Mouse (Mus musculus): ENCODE data around the gene Hoxb8.

Gene Hoxb8

GRCm38 (mm10) chr11:96284774-96285734, 3.3 kb downstream of the Hoxb8 start:
- DNase-seq (ENCODE audit: low read depth, low spot score): peak; percentile 78

GRCm38 (mm10) chr11:96285771-96286738, 4.3 kb downstream of the Hoxb8 start, which contains the start of gene Hoxb7:
TSS of gene Hoxb7 (plus strand) at chr11:96286623.
- DNase-seq (ENCODE audit: low read depth, low spot score): no peak

GRCm38 (mm10) chr11:96286739-96287385, 5.2 kb downstream of the Hoxb8 start:
- DNase-seq (ENCODE audit: low read depth, low spot score): no peak

GRCm38 (mm10) chr11:96287411-96287810, 5.7 kb downstream of the Hoxb8 start:
- no peak for DNase-seq (ENCODE audit: low read depth, low spot score)

GRCm38 (mm10) chr11:96288455-96289221, 6.9 kb downstream of the Hoxb8 start:
- DNase-seq (ENCODE audit: low read depth, low spot score): no peak

- DNase-seq (ENCODE audit: low read depth, low spot score): no peak
Observed at GRCm38 (mm10) chr11:96289293-96289692, 7.6 kb downstream of the Hoxb8 start.

GRCm38 (mm10) chr11:96289837-96290236, 8.1 kb downstream of the Hoxb8 start:
- no peak for DNase-seq (ENCODE audit: low read depth, low spot score)

- no peak for DNase-seq (ENCODE audit: low read depth, low spot score)
Observed at GRCm38 (mm10) chr11:96290705-96291355, 9.1 kb downstream of the Hoxb8 start.

GRCm38 (mm10) chr11:96291681-96292564, 10.2 kb downstream of the Hoxb8 start, which contains the start of gene Hoxb6:
TSS of gene Hoxb6 (plus strand) at chr11:96292476.
- no peak for DNase-seq (ENCODE audit: low read depth, low spot score)

GRCm38 (mm10) chr11:96292565-96293301, 11.0 kb downstream of the Hoxb8 start:
- DNase-seq (ENCODE audit: low read depth, low spot score): no peak

- no peak for DNase-seq (ENCODE audit: low read depth, low spot score)
Observed at GRCm38 (mm10) chr11:96293302-96293921, 11.7 kb downstream of the Hoxb8 start.

- DNase-seq (ENCODE audit: low read depth, low spot score): peak; percentile 85
Observed at GRCm38 (mm10) chr11:96294245-96295091, 12.8 kb downstream of the Hoxb8 start.

- DNase-seq (ENCODE audit: low read depth, low spot score): no peak
Observed at GRCm38 (mm10) chr11:96295092-96295835, 13.6 kb downstream of the Hoxb8 start.

GRCm38 (mm10) chr11:96296997-96297396, 15.3 kb downstream of the Hoxb8 start:
- DNase-seq (ENCODE audit: low read depth, low spot score): no peak

GRCm38 (mm10) chr11:96297428-96297827, 15.7 kb downstream of the Hoxb8 start:
- DNase-seq (ENCODE audit: low read depth, low spot score): no peak

GRCm38 (mm10) chr11:96297968-96298635, 16.4 kb downstream of the Hoxb8 start:
- DNase-seq (ENCODE audit: low read depth, low spot score): no peak

Measured in embryo, embryonic 11.5 days (tissue).